Mouse (Mus musculus) liver, embryonic 13.5 days (tissue): ENCODE measurements around the gene 1700018B08Rik. TPM values are rescaled to one million over a fixed set of nuclear protein-coding genes. Genes with fewer than 3 reads are reported as not detected.

Source experiments
- ATAC-seq: fragments of 200-750 bp; cut with Nextera tagmentation; 2 replicates; pipeline ENCODE4 v1.8.0; 2017; ENCODE audit warnings: low read depth, mild to moderate bottlenecking, moderate number of reproducible peaks, moderate library complexity
- DNase-seq: peaks from one replicate; pipeline ENCODE4 v3.0.0; 2022
- H3K27ac ChIP-seq: fragments of 300-500 bp; sonication (generic); 2 replicates; pipeline ENCODE4 v1.5.1; 2015; ENCODE audit warnings: moderate library complexity, mild to moderate bottlenecking, inconsistent platforms
- H3K27me3 ChIP-seq: fragments of 300-500 bp; sonication (generic); 2 replicates; pipeline ENCODE4 v1.6.1; 2015; ENCODE audit warnings: mild to moderate bottlenecking, inconsistent platforms
- H3K36me3 ChIP-seq: fragments of 300-500 bp; sonication (generic); 2 replicates; pipeline ENCODE4 v1.6.1; 2015; ENCODE audit warnings: mild to moderate bottlenecking, inconsistent platforms
- H3K4me1 ChIP-seq: fragments of 300-500 bp; sonication (generic); replicated peaks from 2 replicates; pipeline ENCODE4 v1.6.1; 2015; ENCODE audit warnings: inconsistent platforms
- H3K4me2 ChIP-seq: fragments of 300-500 bp; sonication (generic); 2 replicates; pipeline ENCODE4 v1.6.1; 2015; ENCODE audit warnings: inconsistent platforms, mild to moderate bottlenecking, moderate library complexity
- H3K4me3 ChIP-seq: fragments of 300-500 bp; sonication (generic); replicated peaks from 2 replicates; pipeline ENCODE4 v1.5.1; 2015; ENCODE audit warnings: mild to moderate bottlenecking, inconsistent platforms
- H3K9ac ChIP-seq: fragments of 300-500 bp; sonication (generic); 2 replicates; pipeline ENCODE4 v1.6.1; 2015; ENCODE audit warnings: mild to moderate bottlenecking, inconsistent platforms
- H3K9me3 ChIP-seq: fragments of 300-500 bp; sonication (generic); replicated peaks from 2 replicates; pipeline ENCODE4 v1.6.1; 2016; ENCODE audit warnings: inconsistent platforms
- WGBS: fragments of 180-500 bp; shearing (Covaris S2); methylation state at CpG from one replicate; pipeline ENCODE4 v1.1.7; 2015; ENCODE audit not compliant: insufficient replicate concordance; 5-methylcytosine and 5-hydroxymethylcytosine counted together
- polyA plus RNA-seq: library from polyadenylated mRNA; unstranded; fragments of >200 nt; fragmentation: Nextera tagmentation; extraction: Ambion mirVana; gene quantifications from 2 replicates; pipeline ENCODE4 v1.2.1, GENCODE M21; 2015

1700018B08Rik gene
- polyA plus RNA-seq, 1 experiment from 2014 or later, result not detected

DNA sequence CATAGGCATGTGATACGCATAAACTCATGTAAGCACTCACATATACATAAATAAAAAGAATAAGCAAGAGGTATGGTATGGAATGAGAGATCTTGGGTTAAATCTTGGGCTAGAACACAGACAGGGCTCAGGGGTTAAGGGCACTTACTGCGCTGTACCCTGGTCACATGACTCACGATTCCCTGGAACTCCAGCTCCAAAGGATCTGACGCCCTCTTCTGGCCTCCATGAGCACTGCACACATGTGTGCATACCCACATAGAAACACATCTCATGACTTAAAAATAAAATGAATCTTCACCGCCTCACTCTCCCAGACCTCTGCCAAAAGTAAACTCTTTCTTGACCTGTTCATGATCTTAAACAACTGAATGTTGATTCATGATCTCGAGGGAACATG lies 46.5 kb downstream of the 1700018B08Rik start:
- Histone ChIP-seq H3K27me3 (0 out of 2 replicates have a peak, but pooled peaks cover 2% of the 10 kb centered on the region), H3K4me3 (no peak overlapping the region), H3K27ac (no peak overlapping the region), H3K4me1 (no peaks in the 10 kb centered on the region), H3K36me3 (no peaks in the 10 kb centered on the region), H3K9ac (no peak overlapping the region), H3K4me2 (no peak overlapping the region), H3K9me3 (no peaks in the 10 kb centered on the region)
- 57% methylated on average over 6 of the region's 6 CpGs for WGBS
- DNase-seq (no peak), ATAC-seq (no peak)

DNA sequence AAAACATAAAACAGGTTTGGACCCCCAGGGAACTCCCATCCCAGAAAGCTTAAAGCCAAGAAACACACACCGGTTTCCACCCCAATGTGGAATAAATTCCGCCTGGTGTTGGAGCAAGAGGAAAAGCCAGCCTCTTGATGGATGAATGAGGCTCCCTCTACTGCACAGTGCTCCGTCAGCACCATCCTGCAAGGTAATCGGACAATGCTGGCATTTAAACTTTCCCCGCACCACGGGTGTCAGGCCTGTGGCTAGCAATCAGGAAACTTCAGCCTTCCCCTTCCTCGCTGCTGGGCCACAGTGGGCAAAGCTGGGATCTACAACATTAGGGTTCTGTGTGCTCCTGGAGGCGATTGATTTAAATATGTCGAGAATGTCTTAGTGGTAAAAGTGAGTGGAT lies 52.5 kb downstream of the 1700018B08Rik start:
- no peaks in the 10 kb centered on the region for H3K9me3 ChIP-seq
- H3K27me3 ChIP-seq, result no peaks in the 10 kb centered on the region
- H3K4me2 ChIP-seq, result no peak overlapping the region
- ATAC-seq, result no peak
- no peak overlapping the region for H3K9ac ChIP-seq
- DNase-seq, result no peak
- H3K4me3 ChIP-seq, result no peak overlapping the region
- no peak overlapping the region for H3K27ac ChIP-seq
- H3K36me3 ChIP-seq, result no peaks in the 10 kb centered on the region
- 47% methylated on average over 9 of the region's 9 CpGs for WGBS
- no peaks in the 10 kb centered on the region for H3K4me1 ChIP-seq

DNA sequence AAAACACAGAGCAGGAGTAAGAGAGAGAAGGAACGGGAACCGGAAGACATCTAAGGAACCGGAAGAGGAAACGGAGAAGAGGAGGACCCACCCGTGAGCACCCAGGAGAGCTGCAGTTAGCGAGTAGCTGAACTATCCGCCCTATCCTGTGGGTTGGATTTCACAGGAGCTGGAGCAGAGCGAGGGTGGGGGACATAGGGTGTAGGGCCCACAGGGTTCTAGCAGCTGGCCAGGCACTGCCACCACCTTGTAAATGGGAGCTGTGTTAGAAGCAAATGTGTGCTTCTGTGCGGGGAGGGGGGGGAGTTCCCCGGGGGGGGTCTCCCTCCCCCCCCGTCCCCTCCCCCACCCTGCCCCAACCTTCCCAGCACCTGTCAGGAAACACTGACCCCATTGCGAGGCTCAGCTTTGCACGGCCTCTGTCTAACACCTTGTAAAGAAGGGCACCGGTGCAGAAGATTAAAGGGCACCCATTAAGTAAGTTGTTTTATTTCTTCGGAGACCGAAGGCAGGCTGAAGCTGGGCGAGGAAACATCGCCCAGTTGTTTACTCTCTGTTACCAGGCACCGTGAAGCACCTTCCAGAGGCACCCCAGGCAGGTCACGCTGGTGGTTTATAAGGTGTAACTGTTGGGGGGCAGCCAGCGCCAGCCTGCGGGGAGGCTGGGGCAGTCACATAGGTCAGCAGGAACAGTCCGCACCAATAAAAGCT lies 59.9 kb downstream of the 1700018B08Rik start:
- no peaks in the 10 kb centered on the region for H3K36me3 ChIP-seq
- no peak for DNase-seq
- no peak overlapping the region for H3K9ac ChIP-seq
- no peaks in the 10 kb centered on the region for H3K27me3 ChIP-seq
- H3K27ac ChIP-seq, result no peak overlapping the region
- H3K4me2 ChIP-seq, result no peak overlapping the region
- ATAC-seq, result no peak
- H3K4me1 ChIP-seq, result no peaks in the 10 kb centered on the region
- 60% methylated on average over 23 of the region's 23 CpGs for WGBS
- no peaks in the 10 kb centered on the region for H3K9me3 ChIP-seq
- no peak overlapping the region for H3K4me3 ChIP-seq

Other genes starting within 250 kb of the 1700018B08Rik start
- gene Fbxo31, start 34.5 kb upstream of the 1700018B08Rik start, polyA plus RNA-seq, result 10.4 and 11.3 TPM in 2 replicates
- gene Map1lc3b, start 46.0 kb upstream of the 1700018B08Rik start, polyA plus RNA-seq, result 135 and 144 TPM in 2 replicates
- 1.6 and 1.7 TPM in 2 replicates for gene Zcchc14, start 108.6 kb upstream of the 1700018B08Rik start, polyA plus RNA-seq
- gene Jph3, start 185.3 kb upstream of the 1700018B08Rik start, polyA plus RNA-seq, result 0.14 and 0.31 TPM in 2 replicates